Mouse (Mus musculus) v-Abl transformed pro-B cells (cell line): ENCODE data around the gene Csrnp1.

Experiments
- in situ Hi-C, 2 experiments: fragments of 400-800 bp; cut with MboI; formaldehyde crosslinking; loops; one replicate each; pipeline ENCODE4 v1.15.1; 2025; ENCODE audit not compliant: unreplicated experiment in 2 of 2

Gene Csrnp1

DNA sequence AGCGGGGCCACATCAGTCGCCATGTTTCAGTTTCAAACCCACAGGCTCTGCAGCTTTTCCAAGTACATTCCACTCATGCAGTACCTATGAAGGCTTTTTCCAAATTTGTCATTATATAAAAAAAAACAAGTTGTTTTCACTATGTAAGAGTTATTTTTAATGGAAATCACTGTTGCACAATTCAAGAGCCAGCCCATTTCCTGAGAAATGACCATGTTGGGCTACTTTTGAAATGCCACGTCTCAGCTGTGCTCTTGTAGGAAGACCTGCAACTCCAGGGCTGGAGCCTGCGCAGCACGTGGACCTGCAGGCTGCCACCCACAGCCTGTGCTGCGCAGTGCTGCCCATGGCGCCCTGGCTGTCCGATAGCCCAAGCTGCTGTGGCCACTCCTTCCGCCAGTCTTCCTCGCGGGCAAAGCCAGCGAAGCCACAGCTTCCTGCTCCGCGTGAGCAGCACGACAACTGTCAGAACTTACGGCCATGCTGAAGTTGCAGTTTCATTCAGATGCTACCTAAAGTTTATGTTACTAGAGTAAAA, 59.3 kb downstream of the Csrnp1 start:
- in situ Hi-C loops = no loop called here

DNA sequence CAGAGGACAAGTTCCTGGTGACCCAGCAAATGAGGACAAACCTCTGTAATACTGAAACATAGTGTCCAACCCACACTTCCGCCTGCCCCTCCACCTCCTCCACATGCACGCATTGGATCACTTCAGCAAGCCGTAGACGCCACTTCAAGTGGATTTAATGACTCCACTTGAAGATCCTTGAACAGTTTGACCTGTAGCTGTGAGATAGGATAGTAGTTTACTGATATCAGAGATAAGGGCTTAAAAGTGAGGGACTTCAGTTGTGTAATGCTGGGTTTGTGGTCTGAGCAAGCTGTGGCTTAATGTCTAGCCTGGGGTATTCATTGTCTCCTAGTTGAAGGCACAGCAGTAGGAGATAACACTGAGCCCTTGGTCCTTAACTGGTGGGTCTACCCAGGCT, 61.0 kb downstream of the Csrnp1 start:
- in situ Hi-C loops = no loop called here
